Mouse (Mus musculus): ENCODE data around the gene Wdr74.

- TF ChIP-seq CTCF (IDR thresholded peaks at IDR 0.05; ENCODE audit: low read depth) (no peak), EP300 (IDR thresholded peaks at IDR 0.05; ENCODE audit: low read depth) (no peak)
These were observed 8.0 kb upstream of the Wdr74 start for GRCm38 (mm10) chr19:8727495-8728114.

Measured in heart, postnatal 0 days (tissue).